Mouse (Mus musculus): ENCODE measurements around the gene Pdcd6ip.

Pdcd6ip gene

DNA sequence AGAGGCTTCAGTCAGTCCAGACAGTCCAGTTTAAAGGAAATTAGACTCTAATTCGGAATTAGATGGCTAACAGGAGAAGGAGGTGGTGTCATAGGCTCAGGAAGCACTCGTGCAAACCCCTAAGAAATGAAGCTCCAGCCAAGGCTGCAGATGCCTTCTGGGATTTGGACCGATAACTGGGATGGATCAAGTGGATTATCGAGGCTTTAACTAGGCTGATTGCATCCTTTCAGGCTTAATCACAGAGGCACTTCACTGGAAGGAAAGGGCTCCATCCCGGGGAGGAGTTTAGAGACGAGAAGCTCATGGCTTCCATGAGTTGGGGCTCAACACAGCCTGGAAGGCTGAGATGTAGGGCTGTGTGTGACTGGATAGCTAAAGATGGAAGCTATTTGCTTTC is 84.0 kb downstream of the Pdcd6ip start:
- no peak for DNase-seq (ENCODE audit: low spot score in 2 of 2)

DNA sequence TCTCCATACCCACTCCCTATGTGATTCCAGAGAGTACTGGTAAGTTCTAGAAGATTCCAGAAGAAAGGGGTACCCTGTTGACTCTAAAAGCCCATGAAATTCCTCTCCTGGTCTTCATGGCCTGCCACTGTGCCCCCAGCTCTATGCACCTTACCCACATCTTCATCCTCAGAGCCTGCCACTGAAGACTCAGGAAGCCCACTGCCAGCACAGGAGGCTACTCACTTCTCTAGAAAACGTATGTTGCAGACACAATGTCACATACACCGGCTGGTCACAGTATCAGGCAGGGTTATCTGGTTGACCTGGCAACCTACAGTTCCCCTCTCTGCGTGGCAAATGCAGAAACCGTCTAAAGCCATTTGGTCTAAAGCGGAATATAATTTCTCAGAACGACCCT is 91.0 kb downstream of the Pdcd6ip start:
- no peak for DNase-seq (ENCODE audit: low spot score in 2 of 2)

DNA sequence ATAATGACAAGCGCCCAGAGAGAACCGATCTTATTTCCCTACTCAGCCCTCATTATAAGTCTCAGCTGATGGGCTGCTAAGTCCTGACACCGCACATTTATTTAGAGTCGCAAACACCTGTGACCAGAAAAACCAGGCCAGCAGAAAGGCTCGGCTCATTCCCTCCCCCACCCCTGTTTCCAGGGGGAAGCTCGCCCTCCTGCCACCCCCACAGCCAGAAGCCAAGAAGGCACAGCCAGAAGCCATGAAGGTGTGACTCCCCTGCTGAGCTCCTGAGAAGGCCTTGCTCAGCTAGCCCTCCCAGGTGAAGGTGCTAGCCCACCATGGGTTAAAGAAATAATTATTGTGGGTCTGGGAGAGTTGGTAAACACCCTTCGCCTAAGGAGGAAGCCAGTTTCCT is 97.3 kb downstream of the Pdcd6ip start:
- DNase-seq (ENCODE audit: low spot score in 2 of 2): no peak

DNA sequence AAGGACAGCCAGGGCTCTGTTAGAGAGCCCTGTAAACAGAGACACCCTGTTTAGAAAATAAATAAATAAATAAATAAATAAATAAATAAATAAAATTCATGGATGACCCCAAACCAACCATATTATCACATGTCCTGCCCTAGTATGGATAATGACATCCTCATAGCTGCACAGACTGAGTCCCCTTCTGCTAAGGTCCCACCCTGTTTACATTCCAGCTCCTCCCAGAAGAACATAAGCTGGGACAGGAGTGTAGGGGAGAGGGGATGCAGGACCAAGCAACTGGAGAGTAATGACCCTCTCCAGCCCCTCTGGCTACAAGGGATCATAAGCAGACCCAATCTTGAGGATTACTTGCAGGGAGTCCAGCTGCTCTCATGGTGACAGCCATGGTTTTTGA is 105.9 kb downstream of the Pdcd6ip start:
- DNase-seq (ENCODE audit: low spot score in 2 of 2): no peak
